Mouse (Mus musculus): Measurements from ENCODE around the gene Nrxn1. TPM values are rescaled to one million over a fixed set of nuclear protein-coding genes. Genes with fewer than 3 reads are reported as not detected.

The Nrxn1 gene
- total and polyA plus RNA-seq, 3 experiments = 0.22 TPM; not detected in 2

GRCm38 (mm10) chr17:90727124-90727523, 365.7 kb downstream of the Nrxn1 start:
- DNase-seq (ENCODE audit: low spot score) = no peak
- Histone ChIP-seq H3K27me3 (ENCODE audit: insufficient read depth, low read length) (no peaks in the 10 kb centered on the region), H3K4me3 (ENCODE audit: low read depth, low read length) (no peak overlapping the region), H3K9me3 (replicated peaks) (no peaks in the 10 kb centered on the region), H3K4me1 (ENCODE audit: insufficient read depth, low read depth, low read length) (no peaks in the 10 kb centered on the region), H3K36me3 (replicated peaks) (no peaks in the 10 kb centered on the region)
- TF ChIP-seq GATA1 (IDR thresholded peaks at IDR 0.05; ENCODE audit: borderline replicate concordance, low read length) = no peak
- no peak for TF ChIP-seq GATA2 (IDR thresholded peaks at IDR 0.05; ENCODE audit: borderline replicate concordance, low read depth, low read length)
- no peak for TF ChIP-seq TAL1 (conservative IDR thresholded peaks at IDR 0.05; ENCODE audit: low read depth, low read length)
- no peak for TF ChIP-seq POLR2AphosphoS5 (IDR thresholded peaks at IDR 0.05; ENCODE audit: insufficient replicate concordance, low read depth, low read length)
- no peak for TF ChIP-seq CTCF (IDR thresholded peaks at IDR 0.05; ENCODE audit: low read depth, low read length)
- ATAC-seq (ENCODE audit: extremely low read depth, insufficient number of reproducible peaks, low FRiP score, poor library complexity, severe bottlenecking) = no peak

GRCm38 (mm10) chr17:90704773-90705172, 388.1 kb downstream of the Nrxn1 start:
- ATAC-seq (ENCODE audit: extremely low read depth, insufficient number of reproducible peaks, low FRiP score, poor library complexity, severe bottlenecking) = no peak
- no peak for DNase-seq (ENCODE audit: low spot score)
- no peak overlapping the region for H3K4me3 ChIP-seq (ENCODE audit: low read depth, low read length)
- no peaks in the 10 kb centered on the region for H3K4me1 ChIP-seq (ENCODE audit: insufficient read depth, low read depth, low read length)
- no peaks in the 10 kb centered on the region for H3K9me3 ChIP-seq (replicated peaks)
- TF ChIP-seq CTCF (IDR thresholded peaks at IDR 0.05; ENCODE audit: low read depth, low read length) = no peak
- no peak for TF ChIP-seq POLR2AphosphoS5 (IDR thresholded peaks at IDR 0.05; ENCODE audit: insufficient replicate concordance, low read depth, low read length)
- TF ChIP-seq GATA1 (IDR thresholded peaks at IDR 0.05; ENCODE audit: borderline replicate concordance, low read length) = no peak
- no peak for TF ChIP-seq TAL1 (conservative IDR thresholded peaks at IDR 0.05; ENCODE audit: low read depth, low read length)
- TF ChIP-seq GATA2 (IDR thresholded peaks at IDR 0.05; ENCODE audit: borderline replicate concordance, low read depth, low read length) = no peak
- no peaks in the 10 kb centered on the region for H3K36me3 ChIP-seq (replicated peaks)
- no peaks in the 10 kb centered on the region for H3K27me3 ChIP-seq (ENCODE audit: insufficient read depth, low read length)

- no peak for DNase-seq (ENCODE audit: low spot score)
- no peak overlapping the region for H3K4me3 ChIP-seq (ENCODE audit: low read depth, low read length)
- H3K36me3 ChIP-seq (replicated peaks) = no peaks in the 10 kb centered on the region
- TF ChIP-seq CTCF (IDR thresholded peaks at IDR 0.05; ENCODE audit: low read depth, low read length) (no peak), GATA2 (IDR thresholded peaks at IDR 0.05; ENCODE audit: borderline replicate concordance, low read depth, low read length) (no peak), POLR2AphosphoS5 (IDR thresholded peaks at IDR 0.05; ENCODE audit: insufficient replicate concordance, low read depth, low read length) (no peak), GATA1 (IDR thresholded peaks at IDR 0.05; ENCODE audit: borderline replicate concordance, low read length) (no peak), TAL1 (conservative IDR thresholded peaks at IDR 0.05; ENCODE audit: low read depth, low read length) (no peak)
- no peaks in the 10 kb centered on the region for H3K27me3 ChIP-seq (ENCODE audit: insufficient read depth, low read length)
- no peaks in the 10 kb centered on the region for H3K9me3 ChIP-seq (replicated peaks)
- no peaks in the 10 kb centered on the region for H3K4me1 ChIP-seq (ENCODE audit: insufficient read depth, low read depth, low read length)
- no peak for ATAC-seq (ENCODE audit: extremely low read depth, insufficient number of reproducible peaks, low FRiP score, poor library complexity, severe bottlenecking)
Measured at GRCm38 (mm10) chr17:90702626-90703025, 390.2 kb downstream of the Nrxn1 start.

GRCm38 (mm10) chr17:90696071-90696800, 396.6 kb downstream of the Nrxn1 start:
- Histone ChIP-seq H3K9me3 (replicated peaks) (no peaks in the 10 kb centered on the region), H3K36me3 (replicated peaks) (no peaks in the 10 kb centered on the region), H3K4me3 (ENCODE audit: low read depth, low read length) (no peak overlapping the region), H3K27me3 (ENCODE audit: insufficient read depth, low read length) (no peaks in the 10 kb centered on the region), H3K4me1 (ENCODE audit: insufficient read depth, low read depth, low read length) (no peaks in the 10 kb centered on the region)
- DNase-seq (ENCODE audit: low spot score) (no peak), ATAC-seq (ENCODE audit: extremely low read depth, insufficient number of reproducible peaks, low FRiP score, poor library complexity, severe bottlenecking) (no peak)
- TF ChIP-seq POLR2AphosphoS5 (IDR thresholded peaks at IDR 0.05; ENCODE audit: insufficient replicate concordance, low read depth, low read length) (no peak), GATA2 (IDR thresholded peaks at IDR 0.05; ENCODE audit: borderline replicate concordance, low read depth, low read length) (no peak), TAL1 (conservative IDR thresholded peaks at IDR 0.05; ENCODE audit: low read depth, low read length) (no peak), CTCF (IDR thresholded peaks at IDR 0.05; ENCODE audit: low read depth, low read length) (no peak), GATA1 (IDR thresholded peaks at IDR 0.05; ENCODE audit: borderline replicate concordance, low read length) (no peak)

- no peak for DNase-seq (ENCODE audit: low spot score)
- no peak for ATAC-seq (ENCODE audit: extremely low read depth, insufficient number of reproducible peaks, low FRiP score, poor library complexity, severe bottlenecking)
- H3K4me1 ChIP-seq (ENCODE audit: insufficient read depth, low read depth, low read length) = no peaks in the 10 kb centered on the region
- H3K4me3 ChIP-seq (ENCODE audit: low read depth, low read length) = no peak overlapping the region
- no peaks in the 10 kb centered on the region for H3K9me3 ChIP-seq (replicated peaks)
- no peaks in the 10 kb centered on the region for H3K36me3 ChIP-seq (replicated peaks)
- H3K27me3 ChIP-seq (ENCODE audit: insufficient read depth, low read length) = no peaks in the 10 kb centered on the region
- TF ChIP-seq GATA1 (IDR thresholded peaks at IDR 0.05; ENCODE audit: borderline replicate concordance, low read length) (no peak), CTCF (IDR thresholded peaks at IDR 0.05; ENCODE audit: low read depth, low read length) (no peak), GATA2 (IDR thresholded peaks at IDR 0.05; ENCODE audit: borderline replicate concordance, low read depth, low read length) (no peak), TAL1 (conservative IDR thresholded peaks at IDR 0.05; ENCODE audit: low read depth, low read length) (no peak), POLR2AphosphoS5 (IDR thresholded peaks at IDR 0.05; ENCODE audit: insufficient replicate concordance, low read depth, low read length) (no peak)
Measured at GRCm38 (mm10) chr17:90695086-90695584, 397.7 kb downstream of the Nrxn1 start.

- no peak for ATAC-seq (ENCODE audit: extremely low read depth, insufficient number of reproducible peaks, low FRiP score, poor library complexity, severe bottlenecking)
- no peak overlapping the region for H3K4me3 ChIP-seq (ENCODE audit: low read depth, low read length)
- H3K27me3 ChIP-seq (ENCODE audit: insufficient read depth, low read length) = no peaks in the 10 kb centered on the region
- no peak for TF ChIP-seq CTCF (IDR thresholded peaks at IDR 0.05; ENCODE audit: low read depth, low read length)
- no peak for TF ChIP-seq GATA1 (IDR thresholded peaks at IDR 0.05; ENCODE audit: borderline replicate concordance, low read length)
- TF ChIP-seq GATA2 (IDR thresholded peaks at IDR 0.05; ENCODE audit: borderline replicate concordance, low read depth, low read length) = no peak
- no peak for TF ChIP-seq POLR2AphosphoS5 (IDR thresholded peaks at IDR 0.05; ENCODE audit: insufficient replicate concordance, low read depth, low read length)
- TF ChIP-seq TAL1 (conservative IDR thresholded peaks at IDR 0.05; ENCODE audit: low read depth, low read length) = no peak
- no peak for DNase-seq (ENCODE audit: low spot score)
- H3K36me3 ChIP-seq (replicated peaks) = no peaks in the 10 kb centered on the region
- no peaks in the 10 kb centered on the region for H3K4me1 ChIP-seq (ENCODE audit: insufficient read depth, low read depth, low read length)
- H3K9me3 ChIP-seq (replicated peaks) = no peaks in the 10 kb centered on the region
Measured at GRCm38 (mm10) chr17:90684172-90684571, 408.7 kb downstream of the Nrxn1 start.

Measured in G1E (cell line).